Mouse (Mus musculus) left cerebral cortex, postnatal 10 days (tissue): ENCODE measurements at regions not wholly inside any gene's neighbourhood (a gene's known extent, or its start where the extent isn't known, plus 50 kb on each side); places are given as distances from the start of the nearest gene placed in this dataset.

Experiments
- DNase-seq, 2 experiments: peaks; one replicate each; pipeline ENCODE4 v3.0.0; 2021 to 2022; ENCODE audit warnings: low spot score in 2 of 2, mixed read lengths in 1 of 2; ENCODE audit errors: extremely low spot score in 1 of 2
- intact Hi-C: fragments of 180-260 bp; cut with DNase I; formaldehyde crosslinking; loops from one replicate; pipeline ENCODE4 v1.15.1; 2025

DNA sequence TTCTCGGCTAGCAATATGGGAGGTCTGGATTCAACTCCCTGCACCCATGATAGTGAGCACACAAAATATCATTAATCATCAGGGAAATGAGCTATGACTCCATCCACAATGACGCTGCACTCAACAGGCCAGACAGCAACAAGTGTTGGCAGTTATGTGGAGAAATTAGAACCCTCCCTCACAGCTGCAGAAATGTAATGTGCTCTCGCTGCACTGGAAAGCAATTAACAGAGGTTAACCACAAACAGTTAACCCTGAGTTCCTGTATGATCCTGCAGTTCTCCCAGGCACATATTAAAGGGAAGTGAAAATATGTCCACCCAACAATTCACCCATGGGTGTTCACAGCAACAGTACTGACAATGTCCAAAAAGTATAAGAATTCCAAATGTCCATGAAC, 54.0 kb upstream of the Jade2 start:
- DNase-seq, result no peak
- intact Hi-C loops, result no loop called here

DNA sequence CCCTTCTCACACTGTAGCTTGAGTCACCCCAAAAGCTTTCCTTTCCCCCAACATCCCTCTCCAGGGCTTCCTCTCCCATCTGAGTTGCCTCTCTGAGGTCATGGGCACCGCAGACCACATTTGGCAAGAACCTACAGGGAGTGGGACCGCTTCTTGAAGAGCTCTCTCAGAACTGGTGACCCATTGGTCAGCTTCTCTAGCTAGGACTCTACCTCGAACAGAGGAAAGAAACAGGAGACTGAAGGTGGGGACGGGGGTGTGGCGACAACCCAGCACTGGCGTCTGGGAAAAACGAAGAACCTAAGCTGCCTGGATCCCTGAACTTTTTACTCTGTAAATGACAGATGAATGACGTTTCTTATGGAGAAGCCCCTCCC, 51.8 kb upstream of the Cdkn2aipnl start:
- intact Hi-C loops, result no loop called here
- DNase-seq, result no peak

DNA sequence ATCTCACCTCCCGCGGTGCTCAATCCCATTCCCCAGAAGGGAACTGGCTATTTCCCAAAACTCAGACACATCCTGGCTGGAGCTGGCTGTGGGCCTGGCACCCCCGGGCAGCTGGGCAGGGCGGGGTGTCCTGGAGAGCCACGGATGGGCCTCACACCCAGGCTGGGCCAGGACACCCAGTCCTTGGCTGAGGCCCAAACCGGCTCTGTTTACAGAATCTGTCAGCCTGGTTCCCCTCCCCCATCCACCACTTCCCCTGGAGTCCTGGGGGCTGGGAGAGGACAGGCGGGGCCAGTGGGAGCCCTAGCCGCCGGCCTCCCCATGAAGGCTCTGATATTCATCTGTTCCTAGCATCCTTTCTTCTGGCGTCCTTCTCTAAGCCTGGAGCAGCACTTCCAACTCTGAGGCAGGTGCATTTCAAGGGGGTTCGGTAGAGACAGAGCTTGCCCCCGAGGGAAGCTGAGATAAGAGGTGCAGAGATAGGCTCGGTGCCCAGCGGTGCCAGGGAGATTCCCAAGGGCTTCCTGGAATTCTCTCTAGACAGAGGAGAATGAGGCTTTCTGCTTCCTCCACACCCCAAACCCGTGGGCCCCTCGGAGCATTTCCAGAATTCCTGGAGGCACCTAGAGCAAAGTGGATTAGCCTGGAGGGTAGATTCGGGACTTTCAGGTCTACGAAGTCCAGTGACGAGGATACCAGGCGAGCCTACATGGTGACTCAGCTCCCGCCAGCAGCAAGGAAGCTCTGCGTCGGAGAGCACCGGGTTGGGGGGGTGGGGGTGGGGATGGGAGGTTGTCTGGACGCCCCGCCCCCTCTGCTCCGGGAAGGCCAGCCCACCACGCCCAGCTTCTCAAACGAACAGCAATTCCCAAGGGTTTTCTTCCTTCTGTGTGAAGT, 51.2 kb upstream of the Cdkn2aipnl start:
- peak; percentile 60 to 95 for DNase-seq
- intact Hi-C loops, result no loop called here
